Mouse (Mus musculus) liver, embryonic 16.5 days (tissue): Measurements from ENCODE around the gene Gtf2f1. TPM values are rescaled to one million over a fixed set of nuclear protein-coding genes. Genes with fewer than 3 reads are reported as not detected.
A peak's percentile ranks its signal among the peaks of the same experiment; 100 is the strongest.

Experiments used
- ATAC-seq: fragments of 200-750 bp; cut with Nextera tagmentation; 2 replicates; pipeline ENCODE4 v1.8.0; 2017; ENCODE audit warnings: low read depth, mild to moderate bottlenecking, moderate number of reproducible peaks, moderate library complexity
- H3K27ac ChIP-seq: fragments of 300-500 bp; sonication (generic); 2 replicates; pipeline ENCODE4 v1.5.1; 2014; ENCODE audit warnings: mild to moderate bottlenecking, low read length
- H3K27me3 ChIP-seq: fragments of 300-500 bp; sonication (generic); 2 replicates; pipeline ENCODE4 v1.6.1; 2014; ENCODE audit warnings: low read depth, low read length, mixed read lengths; ENCODE audit not compliant: control insufficient read depth, insufficient read depth
- H3K36me3 ChIP-seq: fragments of 300-500 bp; sonication (generic); 2 replicates; pipeline ENCODE4 v1.6.1; 2014; ENCODE audit warnings: mild to moderate bottlenecking; ENCODE audit not compliant: control insufficient read depth, insufficient read depth
- H3K4me1 ChIP-seq: fragments of 300-500 bp; sonication (generic); 2 replicates; pipeline ENCODE4 v1.6.1; 2014; ENCODE audit warnings: low read depth, low read length, mixed read lengths; ENCODE audit not compliant: control insufficient read depth
- H3K4me2 ChIP-seq: fragments of 300-500 bp; sonication (generic); 2 replicates; pipeline ENCODE4 v1.6.1; 2014; ENCODE audit warnings: low read depth, low read length, mixed read lengths
- H3K4me3 ChIP-seq: fragments of 300-500 bp; sonication (generic); 2 replicates; pipeline ENCODE4 v1.5.1; 2014; ENCODE audit warnings: low read depth, mild to moderate bottlenecking, low read length
- H3K9ac ChIP-seq: fragments of 300-500 bp; sonication (generic); 2 replicates; pipeline ENCODE4 v1.6.1; 2014; ENCODE audit warnings: low read depth, low read length
- H3K9me3 ChIP-seq: fragments of 300-500 bp; sonication (generic); replicated peaks from 2 replicates; pipeline ENCODE4 v1.6.1; 2016; ENCODE audit warnings: low read length; ENCODE audit not compliant: control insufficient read depth
- WGBS: fragments of 180-500 bp; shearing (Covaris S2); extraction: QIAGEN DNeasy Blood & Tissue Kit; methylation state at CpG from one replicate; pipeline ENCODE4 v1.1.7; 2014; ENCODE audit not compliant: insufficient replicate concordance; 5-methylcytosine and 5-hydroxymethylcytosine counted together
- polyA plus RNA-seq: library from polyadenylated mRNA; unstranded; fragments of >200 nt; fragmentation: Nextera tagmentation; extraction: Ambion mirVana; gene quantifications from 2 replicates; pipeline ENCODE4 v1.2.1, GENCODE M21; 2015

The Gtf2f1 gene
- polyA plus RNA-seq, 1 experiment from 2014 or later, result 45.4 TPM

DNA sequence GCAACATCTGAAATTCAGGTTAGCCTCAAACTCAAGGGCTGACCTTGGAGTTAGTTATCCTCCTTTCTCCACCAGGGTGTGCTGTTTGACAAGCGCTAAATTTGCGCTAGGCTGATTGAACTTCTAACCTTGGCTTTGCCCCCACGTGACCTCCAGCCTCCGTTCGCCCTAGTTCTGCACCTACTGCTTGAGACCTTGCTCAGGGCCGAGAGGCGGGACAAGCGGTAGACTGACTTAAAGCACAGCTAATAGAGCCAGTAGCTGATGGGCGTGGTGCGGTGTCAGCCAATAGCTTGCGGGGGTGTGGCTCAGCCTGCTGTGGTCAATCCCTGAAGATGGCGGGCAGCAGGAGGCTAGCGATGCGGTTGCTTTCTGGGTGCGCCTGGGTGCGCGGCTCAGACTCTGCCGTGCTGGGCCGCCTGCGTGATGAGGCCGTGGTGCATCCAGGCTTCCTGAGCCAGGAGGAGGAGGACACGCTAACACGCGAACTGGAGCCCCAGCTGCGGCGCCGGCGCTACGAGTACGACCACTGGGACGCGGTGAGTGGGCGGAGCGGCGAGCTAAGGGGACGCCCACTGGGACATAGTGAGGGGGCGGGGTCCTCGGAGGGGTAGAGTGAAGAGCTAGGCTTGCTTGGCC lies 13.9 kb downstream of the Gtf2f1 start, which contains the start of gene Alkbh7:
TSS of gene Alkbh7 (plus strand) at position 311 of the 639 bp plus-strand sequence.
- H3K27me3 ChIP-seq, result no peaks in the 10 kb centered on the region
- under 1% methylated on average over 38 of the region's 38 CpGs for WGBS
- peaks cover 25% of the 10 kb centered on the region for H3K36me3 ChIP-seq
- H3K4me2 ChIP-seq, result peak within 1 kb of the TSS; percentile 94
- peak within 1 kb of the TSS; percentile 75 for H3K9ac ChIP-seq
- H3K27ac ChIP-seq, result peak within 1 kb of the TSS; percentile 64; the same call in 1 of the 2 replicates
- ATAC-seq, result peak; percentile 100
- H3K4me3 ChIP-seq, result peak within 1 kb of the TSS; percentile 89
- peaks cover 10% of the 10 kb centered on the region for H3K4me1 ChIP-seq
- no peaks in the 10 kb centered on the region for H3K9me3 ChIP-seq

GRCm38 (mm10) chr17:56996506-56996905 lies 14.6 kb downstream of the Gtf2f1 start:
- Histone ChIP-seq H3K4me2 (peak overlapping the region; percentile 94; the same call in 1 of the 2 replicates), H3K9ac (no peak overlapping the region), H3K4me3 (peak overlapping the region; percentile 89; the same call in 1 of the 2 replicates), H3K9me3 (no peaks in the 10 kb centered on the region), H3K4me1 (peaks cover 8% of the 10 kb centered on the region), H3K27ac (no peak overlapping the region), H3K27me3 (no peaks in the 10 kb centered on the region), H3K36me3 (peaks cover 25% of the 10 kb centered on the region)
- ATAC-seq, result no peak
- 52% methylated on average over 2 of the region's 2 CpGs for WGBS

DNA sequence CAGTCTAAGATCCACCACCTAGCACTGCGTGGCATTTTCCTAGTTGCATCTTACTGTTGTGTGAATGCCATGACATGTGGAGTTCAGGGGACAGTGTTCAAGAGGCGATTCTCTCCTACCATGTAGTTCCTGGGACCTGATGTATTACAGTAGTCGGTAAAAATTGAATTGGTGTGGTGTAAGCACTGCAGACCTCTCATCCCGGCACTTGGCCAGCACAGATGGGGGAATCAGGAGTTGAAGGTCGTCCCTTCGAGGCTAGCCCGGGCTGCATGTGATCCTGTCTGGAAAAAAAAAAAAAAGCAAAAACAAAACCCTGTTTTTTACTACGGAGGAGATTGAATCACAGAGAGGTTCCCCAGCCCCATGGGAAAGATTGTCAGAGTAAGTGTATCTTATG lies 16.0 kb downstream of the Gtf2f1 start:
- Histone ChIP-seq H3K4me3 (no peak overlapping the region), H3K9ac (no peak overlapping the region), H3K4me2 (no peak overlapping the region), H3K27me3 (no peaks in the 10 kb centered on the region), H3K4me1 (peaks cover 18% of the 10 kb centered on the region), H3K9me3 (no peaks in the 10 kb centered on the region), H3K36me3 (peaks cover 25% of the 10 kb centered on the region), H3K27ac (no peak overlapping the region)
- WGBS, result 79% methylated on average over 8 of the region's 8 CpGs
- no peak for ATAC-seq

DNA sequence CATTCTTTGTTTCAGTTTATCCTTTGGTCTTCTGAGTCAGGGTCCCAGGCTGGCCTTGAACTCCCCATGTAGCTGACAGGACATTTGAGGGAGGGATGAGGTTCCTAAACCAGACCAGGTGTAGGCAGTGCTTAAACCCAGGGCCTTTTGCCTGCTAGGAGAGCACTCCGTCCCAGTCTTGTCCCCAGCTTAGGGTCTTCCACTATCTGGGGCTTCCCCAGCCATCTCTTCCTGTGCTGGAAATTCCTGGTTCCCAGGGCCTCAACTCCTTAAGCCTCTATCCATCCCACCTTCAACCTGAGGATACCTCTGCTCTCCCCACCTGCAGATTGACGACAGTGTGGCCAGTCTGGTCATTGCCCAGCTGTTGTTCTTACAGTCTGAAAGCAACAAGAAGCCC lies 20.1 kb downstream of the Gtf2f1 start:
- Histone ChIP-seq H3K4me2 (peak overlapping the region; percentile 87), H3K27ac (no peak overlapping the region), H3K36me3 (peaks cover 22% of the 10 kb centered on the region), H3K4me1 (peaks cover 15% of the 10 kb centered on the region), H3K27me3 (no peaks in the 10 kb centered on the region), H3K9ac (peak overlapping the region; percentile 71), H3K4me3 (peak overlapping the region; percentile 73), H3K9me3 (no peaks in the 10 kb centered on the region)
- WGBS, result 65% methylated on average over 2 of the region's 2 CpGs
- no peak for ATAC-seq

DNA sequence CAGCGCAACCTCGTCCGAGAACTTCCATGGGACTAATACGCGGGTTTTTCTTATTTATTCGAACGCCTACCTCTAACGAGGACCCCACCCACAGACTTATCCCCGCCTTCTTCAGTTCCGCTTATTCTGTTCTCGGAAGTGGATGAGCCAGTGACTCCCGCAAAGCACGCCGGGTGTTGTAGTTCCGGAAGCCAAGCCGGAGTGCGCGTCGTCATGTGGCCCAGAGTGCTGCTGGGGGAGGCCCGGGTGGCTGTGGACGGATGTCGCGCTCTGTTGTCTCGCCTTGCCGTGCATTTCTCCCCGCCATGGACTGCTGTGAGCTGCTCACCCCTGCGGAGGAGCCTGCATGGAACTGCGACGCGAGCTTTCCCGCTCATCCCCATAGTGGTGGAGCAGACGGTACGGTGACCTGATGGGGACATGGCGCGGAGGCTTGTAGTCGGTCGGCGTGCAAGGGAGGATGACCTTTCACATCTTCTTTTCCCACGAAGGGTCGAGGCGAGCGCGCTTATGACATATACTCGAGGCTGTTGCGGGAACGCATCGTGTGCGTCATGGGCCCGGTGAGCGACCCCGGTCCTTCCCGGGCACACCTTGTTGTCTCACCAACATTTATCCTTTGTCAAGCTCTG lies 20.9 kb downstream of the Gtf2f1 start, which contains the start of gene Clpp:
TSS of gene Clpp (plus strand) at position 191 of the 632 bp plus-strand sequence.
- H3K27me3 ChIP-seq, result no peaks in the 10 kb centered on the region
- H3K36me3 ChIP-seq, result peaks cover 19% of the 10 kb centered on the region
- peak within 1 kb of the TSS; percentile 73 for H3K4me3 ChIP-seq
- ATAC-seq, result peak; percentile 97
- H3K27ac ChIP-seq, result peak within 1 kb of the TSS; percentile 62
- H3K9ac ChIP-seq, result peak within 1 kb of the TSS; percentile 71
- H3K9me3 ChIP-seq, result no peaks in the 10 kb centered on the region
- peak within 1 kb of the TSS; percentile 87 for H3K4me2 ChIP-seq
- H3K4me1 ChIP-seq, result peaks cover 15% of the 10 kb centered on the region
- under 1% methylated on average over 52 of the region's 52 CpGs for WGBS

- peak; percentile 83 for ATAC-seq
- 2% methylated on average over 25 of the region's 25 CpGs for WGBS
- peaks cover 15% of the 10 kb centered on the region for H3K4me1 ChIP-seq
- H3K27me3 ChIP-seq, result no peaks in the 10 kb centered on the region
- peak overlapping the region; percentile 71 for H3K9ac ChIP-seq
- peak overlapping the region; percentile 73 for H3K4me3 ChIP-seq
- H3K4me2 ChIP-seq, result peak overlapping the region; percentile 87
- H3K36me3 ChIP-seq, result peaks cover 14% of the 10 kb centered on the region
- H3K9me3 ChIP-seq, result no peaks in the 10 kb centered on the region
- H3K27ac ChIP-seq, result peak overlapping the region; percentile 62
Measured at GRCm38 (mm10) chr17:56989467-56990114, 21.5 kb downstream of the Gtf2f1 start.

GRCm38 (mm10) chr17:56988921-56989430 lies 22.1 kb downstream of the Gtf2f1 start:
- H3K9ac ChIP-seq, result no peak overlapping the region
- WGBS, result 67% methylated on average over 7 of the region's 7 CpGs
- ATAC-seq, result no peak

GRCm38 (mm10) chr17:56988441-56988840 lies 22.6 kb downstream of the Gtf2f1 start:
- Histone ChIP-seq H3K9ac (no peak overlapping the region), H3K4me1 (peaks cover 15% of the 10 kb centered on the region), H3K36me3 (peaks cover 8% of the 10 kb centered on the region), H3K27ac (no peak overlapping the region), H3K4me3 (no peak overlapping the region), H3K9me3 (no peaks in the 10 kb centered on the region), H3K4me2 (no peak overlapping the region), H3K27me3 (no peaks in the 10 kb centered on the region)
- 73% methylated on average over 7 of the region's 7 CpGs for WGBS
- no peak for ATAC-seq

More at GRCm38 (mm10) chr17:56988921-56989430, 22.1 kb downstream of the Gtf2f1 start:
- Histone ChIP-seq H3K4me2 (peak overlapping the region; percentile 87), H3K36me3 (peaks cover 12% of the 10 kb centered on the region), H3K9me3 (no peaks in the 10 kb centered on the region), H3K4me3 (peak overlapping the region; percentile 73), H3K4me1 (peaks cover 15% of the 10 kb centered on the region), H3K27me3 (no peaks in the 10 kb centered on the region), H3K27ac (no peak overlapping the region)
